Mouse (Mus musculus) stomach, adult 2 months (tissue): ENCODE data around the gene Hbq1b. TPM values are rescaled to one million over a fixed set of nuclear protein-coding genes. Genes with fewer than 3 reads are reported as not detected.

Experiments used
- polyA plus RNA-seq: library from polyadenylated mRNA; depleted of rRNA; stranded (reverse); fragments of >200 nt; gene quantifications from 2 replicates; pipeline ENCODE4 v1.2.3, GENCODE M21; 2012; rRNA removed

Gene Hbq1b
- polyA plus RNA-seq = not detected in 2 replicates

DNA sequence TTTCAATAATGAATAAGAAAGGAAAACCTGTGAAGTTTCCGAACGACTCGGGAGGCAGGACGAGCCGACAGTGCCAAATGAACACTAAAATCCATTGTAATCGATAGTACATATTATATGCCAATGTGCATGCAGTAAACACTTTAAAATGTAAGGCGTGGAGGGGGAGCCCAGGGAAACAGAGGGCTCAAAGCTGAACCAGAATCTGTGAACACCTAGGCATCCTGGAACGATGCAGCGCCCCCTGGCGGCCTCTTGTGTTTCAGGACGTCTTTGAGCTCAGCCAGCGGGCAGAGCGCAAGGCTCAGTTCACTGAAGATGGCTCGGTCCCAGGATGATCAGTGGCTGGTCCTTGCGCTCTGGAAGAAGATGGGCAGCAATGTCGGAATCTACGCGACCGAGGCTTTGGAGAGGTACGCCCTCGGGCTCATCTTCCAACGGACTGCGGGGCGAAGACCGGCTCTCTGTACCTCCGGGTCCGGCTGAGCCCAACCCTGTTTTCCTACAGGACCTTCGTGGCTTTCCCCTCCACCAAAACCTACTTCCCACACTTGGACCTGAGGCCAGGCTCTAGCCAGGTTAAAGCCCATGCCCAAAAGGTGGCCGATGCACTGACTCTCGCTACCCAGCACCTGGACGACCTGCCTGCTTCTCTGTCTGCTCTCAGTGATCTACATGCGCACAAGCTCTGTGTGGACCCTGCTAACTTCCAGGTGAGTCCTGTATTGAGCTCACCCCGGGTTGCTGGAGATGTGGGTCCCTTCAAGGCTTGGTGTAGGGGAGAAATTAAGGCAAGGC, at the start of gene Hbq1b:
TSS of gene Hbq1b (plus strand) at position 271 of the 798 bp plus-strand sequence.

GRCm38 (mm10) chr11:32267188-32267884, 19.4 kb upstream of the Hbq1b start, which contains the start of gene Nprl3:
Nprl3 (minus strand) TSS chr11:32267707.

GRCm38 (mm10) chr11:32276347-32276746, 10.4 kb upstream of the Hbq1b start, which contains the start of gene Hba-x:
Hba-x (plus strand) TSS chr11:32276400.

DNA sequence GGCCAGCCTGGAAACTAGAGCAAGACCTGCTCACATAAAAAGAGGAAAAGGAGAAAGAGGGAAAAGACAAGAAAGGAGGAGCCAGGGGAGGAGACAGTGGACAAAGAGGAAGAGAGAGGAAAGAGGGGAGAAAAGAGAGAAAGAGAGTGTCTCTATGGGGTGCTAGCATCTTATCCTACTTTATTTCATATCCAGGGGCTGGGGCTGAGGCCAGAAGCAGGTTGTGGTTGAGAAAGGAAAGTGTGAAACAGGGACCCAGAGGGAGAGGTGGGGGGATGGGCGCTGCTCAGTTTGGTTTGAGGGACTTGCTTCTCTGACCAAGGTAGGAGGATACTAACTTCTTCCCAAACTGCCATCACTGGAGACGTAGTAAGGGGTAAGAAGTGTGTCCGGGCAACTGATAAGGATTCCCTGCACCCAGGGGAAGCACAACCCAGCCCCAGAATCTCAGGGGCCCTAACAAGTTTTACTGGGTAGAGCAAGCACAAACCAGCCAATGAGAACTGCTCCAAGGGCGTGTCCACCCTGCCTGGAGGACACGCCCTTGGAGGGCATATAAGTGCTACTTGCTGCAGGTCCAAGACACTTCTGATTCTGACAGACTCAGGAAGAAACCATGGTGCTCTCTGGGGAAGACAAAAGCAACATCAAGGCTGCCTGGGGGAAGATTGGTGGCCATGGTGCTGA, 3.5 kb upstream of the Hbq1b start, which contains the start of gene Hba-a1:
TSS of gene Hba-a1 (plus strand) at position 421 of the 687 bp plus-strand sequence.

DNA sequence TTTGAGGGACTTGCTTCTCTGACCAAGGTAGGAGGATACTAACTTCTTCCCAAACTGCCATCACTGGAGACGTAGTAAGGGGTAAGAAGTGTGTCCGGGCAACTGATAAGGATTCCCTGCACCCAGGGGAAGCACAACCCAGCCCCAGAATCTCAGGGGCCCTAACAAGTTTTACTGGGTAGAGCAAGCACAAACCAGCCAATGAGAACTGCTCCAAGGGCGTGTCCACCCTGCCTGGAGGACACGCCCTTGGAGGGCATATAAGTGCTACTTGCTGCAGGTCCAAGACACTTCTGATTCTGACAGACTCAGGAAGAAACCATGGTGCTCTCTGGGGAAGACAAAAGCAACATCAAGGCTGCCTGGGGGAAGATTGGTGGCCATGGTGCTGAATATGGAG, 9.4 kb downstream of the Hbq1b start, which contains the start of gene Hba-a2:
TSS of gene Hba-a2 (plus strand) at position 287 of the 400 bp plus-strand sequence.

DNA sequence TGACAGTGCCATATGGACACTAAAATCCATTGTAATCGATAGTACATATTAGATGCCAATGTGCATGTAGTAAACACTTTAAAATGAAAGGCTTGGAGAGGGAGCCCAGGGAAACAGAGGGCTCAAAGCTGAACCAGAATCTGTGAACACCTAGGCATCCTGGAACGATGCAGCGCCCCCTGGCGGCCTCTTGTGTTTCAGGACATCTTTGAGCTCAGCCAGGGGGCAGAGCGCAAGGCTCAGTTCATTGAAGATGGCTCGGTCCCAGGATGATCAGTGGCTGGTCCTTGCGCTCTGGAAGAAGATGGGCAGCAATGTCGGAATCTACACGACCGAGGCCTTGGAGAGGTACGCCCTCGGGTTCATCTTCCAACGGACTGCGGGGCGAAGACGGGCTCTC, 13.1 kb downstream of the Hbq1b start, which contains the start of gene Hbq1a:
TSS of gene Hbq1a (plus strand) at position 205 of the 400 bp plus-strand sequence.

Other genes with a start within 250 kb of the Hbq1b start
- 0.52 and 0.81 TPM in 2 replicates for gene Il9r, start 86.7 kb upstream of the Hbq1b start, polyA plus RNA-seq
- 7.8 and 10.3 TPM in 2 replicates for gene Snrnp25, start 81.5 kb upstream of the Hbq1b start, polyA plus RNA-seq
- 92.5 and 97.3 TPM in 2 replicates for gene Rhbdf1, start 64.7 kb upstream of the Hbq1b start, polyA plus RNA-seq
- 4.4 and 5.5 TPM in 2 replicates for gene Mpg, start 60.5 kb upstream of the Hbq1b start, polyA plus RNA-seq
- 45.6 and 48.9 TPM in 2 replicates for gene Nprl3, start 19.3 kb upstream of the Hbq1b start, polyA plus RNA-seq
- gene Hba-x, start 10.6 kb upstream of the Hbq1b start, polyA plus RNA-seq = not detected in 2 replicates
- 83.3 and 278 TPM in 2 replicates for gene Hba-a1, start 3.5 kb upstream of the Hbq1b start, polyA plus RNA-seq
- gene Hba-a2, start 9.5 kb downstream of the Hbq1b start, polyA plus RNA-seq = 93.9 and 232 TPM in 2 replicates
- 0.19 TPM in 1 of 2 replicates, not detected in the other for gene Hbq1a, start 13.1 kb downstream of the Hbq1b start, polyA plus RNA-seq
- 3.6 and 5.0 TPM in 2 replicates for gene Sh3pxd2b, start 60.9 kb downstream of the Hbq1b start, polyA plus RNA-seq
- 1.5 and 2.7 TPM in 2 replicates for gene Ubtd2, start 168.4 kb downstream of the Hbq1b start, polyA plus RNA-seq
- gene Efcab9, start 245.1 kb downstream of the Hbq1b start, polyA plus RNA-seq = 0.12 TPM in 1 of 2 replicates, not detected in the other
- gene Stk10, start 246.3 kb downstream of the Hbq1b start, polyA plus RNA-seq = 2.2 and 2.4 TPM in 2 replicates